Mouse (Mus musculus): ENCODE results near the gene 6030408B16Rik. TPM values are rescaled to one million over a fixed set of nuclear protein-coding genes. Genes with fewer than 3 reads are reported as not detected.

Gene 6030408B16Rik
- polyA plus RNA-seq, 1 experiment from 2014 or later = 2.2 TPM

GRCm38 (mm10) chr15:101329564-101329892 is 36.5 kb downstream of the 6030408B16Rik start:
- no peak overlapping the region for H3K4me2 ChIP-seq
- H3K9me3 ChIP-seq (replicated peaks; ENCODE audit: control insufficient read depth, low read length) = no peaks in the 10 kb centered on the region
- no peaks in the 10 kb centered on the region for H3K36me3 ChIP-seq (ENCODE audit: control insufficient read depth, insufficient read depth, low read length)
- ATAC-seq (replicated peaks; ENCODE audit: insufficient number of reproducible peaks, low FRiP score, low TSS enrichment) = no peak
- no peak overlapping the region for H3K4me3 ChIP-seq (ENCODE audit: low read depth, low read length)
- no peak overlapping the region for H3K27ac ChIP-seq (ENCODE audit: low read depth, low read length)
- peaks cover 7% of the 10 kb centered on the region; the same call in 1 of the 2 replicates for H3K4me1 ChIP-seq (ENCODE audit: control insufficient read depth, insufficient read depth, low read length)
- 74% methylated on average over 3 of the region's 3 CpGs for whole genome bisulfite sequencing (ENCODE audit: insufficient replicate concordance)
- H3K9ac ChIP-seq (ENCODE audit: low read depth, low read length) = no peak overlapping the region
- no peaks in the 10 kb centered on the region for H3K27me3 ChIP-seq (ENCODE audit: control insufficient read depth, insufficient read depth, low read length)

GRCm38 (mm10) chr15:101331090-101331489 is 38.1 kb downstream of the 6030408B16Rik start:
- Histone ChIP-seq H3K4me3 (ENCODE audit: low read depth, low read length) (no peak overlapping the region), H3K9ac (ENCODE audit: low read depth, low read length) (no peak overlapping the region), H3K4me1 (ENCODE audit: control insufficient read depth, insufficient read depth, low read length) (peaks cover 7% of the 10 kb centered on the region; the same call in 1 of the 2 replicates), H3K4me2 (no peak overlapping the region), H3K9me3 (replicated peaks; ENCODE audit: control insufficient read depth, low read length) (no peaks in the 10 kb centered on the region), H3K36me3 (ENCODE audit: control insufficient read depth, insufficient read depth, low read length) (no peaks in the 10 kb centered on the region), H3K27me3 (ENCODE audit: control insufficient read depth, insufficient read depth, low read length) (no peaks in the 10 kb centered on the region), H3K27ac (ENCODE audit: low read depth, low read length) (no peak overlapping the region)
- 76% methylated on average over 4 of the region's 4 CpGs for WGBS (ENCODE audit: insufficient replicate concordance)
- no peak for ATAC-seq (replicated peaks; ENCODE audit: insufficient number of reproducible peaks, low FRiP score, low TSS enrichment)

DNA sequence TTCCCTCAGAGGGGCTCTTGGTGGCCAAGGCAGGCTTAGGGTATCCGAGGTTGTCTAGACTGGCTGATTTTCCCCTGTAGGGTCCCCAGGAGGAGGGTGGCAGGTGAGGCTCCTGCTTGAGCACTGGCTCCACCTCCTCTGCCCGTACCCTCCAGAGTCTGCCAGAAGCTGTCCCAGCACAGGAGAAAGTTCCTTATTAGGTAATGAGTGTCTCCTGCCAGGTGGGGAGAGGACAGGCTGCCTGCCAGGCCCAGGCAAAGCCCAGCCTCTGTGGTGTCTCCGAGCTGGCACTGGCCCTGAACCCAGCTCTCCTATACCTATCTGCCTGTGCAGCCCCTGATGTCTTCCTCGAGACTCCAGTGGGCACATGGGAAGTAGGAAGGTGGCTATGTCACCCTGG is 39.4 kb downstream of the 6030408B16Rik start:
- H3K27ac ChIP-seq (ENCODE audit: low read depth, low read length) = no peak overlapping the region
- WGBS (ENCODE audit: insufficient replicate concordance) = 58% methylated on average over 4 of the region's 4 CpGs

DNA sequence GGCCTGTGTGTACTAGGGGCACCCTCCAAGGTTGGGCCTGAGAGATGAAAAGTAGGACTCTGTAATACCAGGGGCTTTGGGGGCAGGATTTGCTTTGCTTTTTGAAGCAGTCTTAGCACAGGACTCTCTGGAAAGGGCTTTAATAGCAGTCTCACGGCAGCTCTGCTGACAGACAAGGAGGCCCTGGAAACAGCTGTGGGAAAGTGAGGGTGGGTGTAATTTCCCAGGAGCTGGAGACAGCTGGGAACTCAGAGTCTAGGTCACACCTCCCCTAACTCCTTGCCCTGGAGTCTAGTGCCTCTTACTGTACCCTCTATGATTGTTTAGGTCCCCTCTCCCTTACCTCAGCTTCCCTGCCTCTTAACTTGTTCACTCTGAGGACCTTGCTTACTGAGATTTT is 40.2 kb downstream of the 6030408B16Rik start:
- Histone ChIP-seq H3K9ac (ENCODE audit: low read depth, low read length) (no peak overlapping the region), H3K4me1 (ENCODE audit: control insufficient read depth, insufficient read depth, low read length) (peaks cover 7% of the 10 kb centered on the region)
- WGBS (ENCODE audit: insufficient replicate concordance) = 10% methylated on average over 1 of the region's 1 CpGs

More for the DNA sequence above, 39.4 kb downstream of the 6030408B16Rik start:
- Histone ChIP-seq H3K27me3 (ENCODE audit: control insufficient read depth, insufficient read depth, low read length) (peaks cover 3% of the 10 kb centered on the region; the same call in 1 of the 2 replicates), H3K4me2 (no peak overlapping the region), H3K9ac (ENCODE audit: low read depth, low read length) (no peak overlapping the region), H3K4me3 (ENCODE audit: low read depth, low read length) (no peak overlapping the region), H3K36me3 (ENCODE audit: control insufficient read depth, insufficient read depth, low read length) (no peaks in the 10 kb centered on the region), H3K9me3 (replicated peaks; ENCODE audit: control insufficient read depth, low read length) (no peaks in the 10 kb centered on the region), H3K4me1 (ENCODE audit: control insufficient read depth, insufficient read depth, low read length) (peaks cover 8% of the 10 kb centered on the region)
- no peak for ATAC-seq (replicated peaks; ENCODE audit: insufficient number of reproducible peaks, low FRiP score, low TSS enrichment)

DNA sequence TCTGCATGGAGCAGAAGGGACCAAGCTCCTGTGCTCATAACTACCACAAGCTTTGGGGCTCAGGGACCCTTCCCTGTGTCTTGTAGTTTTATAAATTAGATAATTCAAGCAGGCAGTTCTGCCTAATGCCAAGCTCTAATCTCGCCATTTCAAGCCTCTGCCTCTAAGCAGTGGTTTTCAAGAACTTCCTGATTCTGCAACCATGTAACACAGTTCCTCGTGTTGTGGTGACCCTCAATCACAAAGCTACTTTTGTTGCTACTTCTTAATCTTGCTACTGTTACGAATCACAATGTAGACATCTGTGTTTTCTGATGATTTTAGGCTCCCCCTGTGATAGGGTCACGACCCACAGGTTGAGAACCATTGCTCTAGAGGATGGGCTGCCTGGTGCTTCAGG is 40.6 kb downstream of the 6030408B16Rik start:
- Histone ChIP-seq H3K4me2 (no peak overlapping the region), H3K9ac (ENCODE audit: low read depth, low read length) (no peak overlapping the region), H3K27ac (ENCODE audit: low read depth, low read length) (no peak overlapping the region), H3K4me3 (ENCODE audit: low read depth, low read length) (no peak overlapping the region), H3K36me3 (ENCODE audit: control insufficient read depth, insufficient read depth, low read length) (no peaks in the 10 kb centered on the region), H3K27me3 (ENCODE audit: control insufficient read depth, insufficient read depth, low read length) (peaks cover 9% of the 10 kb centered on the region; the same call in 1 of the 2 replicates), H3K4me1 (ENCODE audit: control insufficient read depth, insufficient read depth, low read length) (peaks cover 7% of the 10 kb centered on the region), H3K9me3 (replicated peaks; ENCODE audit: control insufficient read depth, low read length) (no peaks in the 10 kb centered on the region)
- ATAC-seq (replicated peaks; ENCODE audit: insufficient number of reproducible peaks, low FRiP score, low TSS enrichment) = no peak
- WGBS (ENCODE audit: insufficient replicate concordance) = 54% methylated on average over 4 of the region's 4 CpGs

More for the DNA sequence above, 40.2 kb downstream of the 6030408B16Rik start:
- Histone ChIP-seq H3K4me2 (no peak overlapping the region), H3K9me3 (replicated peaks; ENCODE audit: control insufficient read depth, low read length) (no peaks in the 10 kb centered on the region), H3K36me3 (ENCODE audit: control insufficient read depth, insufficient read depth, low read length) (no peaks in the 10 kb centered on the region), H3K4me3 (ENCODE audit: low read depth, low read length) (no peak overlapping the region), H3K27ac (ENCODE audit: low read depth, low read length) (no peak overlapping the region), H3K27me3 (ENCODE audit: control insufficient read depth, insufficient read depth, low read length) (peaks cover 5% of the 10 kb centered on the region; the same call in 1 of the 2 replicates)
- no peak for ATAC-seq (replicated peaks; ENCODE audit: insufficient number of reproducible peaks, low FRiP score, low TSS enrichment)

- Histone ChIP-seq H3K4me2 (0 out of 2 replicates have a peak overlapping the region, but pooled peaks have one; percentile 8), H3K9ac (ENCODE audit: low read depth, low read length) (no peak overlapping the region), H3K27ac (ENCODE audit: low read depth, low read length) (peak overlapping the region; percentile 48), H3K27me3 (ENCODE audit: control insufficient read depth, insufficient read depth, low read length) (peaks cover 13% of the 10 kb centered on the region; the same call in 1 of the 2 replicates), H3K9me3 (replicated peaks; ENCODE audit: control insufficient read depth, low read length) (no peaks in the 10 kb centered on the region), H3K36me3 (ENCODE audit: control insufficient read depth, insufficient read depth, low read length) (no peaks in the 10 kb centered on the region), H3K4me1 (ENCODE audit: control insufficient read depth, insufficient read depth, low read length) (peaks cover 4% of the 10 kb centered on the region), H3K4me3 (ENCODE audit: low read depth, low read length) (no peak overlapping the region)
- no peak for ATAC-seq (replicated peaks; ENCODE audit: insufficient number of reproducible peaks, low FRiP score, low TSS enrichment)
- WGBS (ENCODE audit: insufficient replicate concordance) = 36% methylated on average over 24 of the region's 24 CpGs
Observed at GRCm38 (mm10) chr15:101336474-101337174, 43.6 kb downstream of the 6030408B16Rik start.

DNA sequence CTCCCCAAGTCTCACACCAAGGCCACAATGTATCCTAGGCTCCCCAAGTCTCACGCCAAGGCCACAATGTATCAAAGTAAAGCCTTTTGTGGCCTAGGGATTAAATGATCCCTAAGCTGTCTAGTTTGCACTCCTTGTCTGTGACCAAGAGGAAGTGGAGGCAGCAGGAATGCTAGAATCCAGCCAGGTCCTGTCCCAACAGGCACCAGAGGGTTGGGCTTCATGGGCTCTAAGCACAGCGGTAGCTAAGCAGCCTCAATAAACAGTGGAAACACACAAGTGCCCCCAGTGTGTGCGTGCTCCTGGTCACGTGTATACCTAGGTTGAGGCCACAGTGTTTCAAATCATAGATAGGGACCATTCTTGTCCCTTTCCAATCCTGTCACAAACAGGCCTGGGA is 45.3 kb downstream of the 6030408B16Rik start:
- Histone ChIP-seq H3K4me3 (ENCODE audit: low read depth, low read length) (no peak overlapping the region), H3K27me3 (ENCODE audit: control insufficient read depth, insufficient read depth, low read length) (peaks cover 15% of the 10 kb centered on the region; the same call in 1 of the 2 replicates), H3K4me2 (no peak overlapping the region), H3K9ac (ENCODE audit: low read depth, low read length) (no peak overlapping the region), H3K9me3 (replicated peaks; ENCODE audit: control insufficient read depth, low read length) (no peaks in the 10 kb centered on the region), H3K4me1 (ENCODE audit: control insufficient read depth, insufficient read depth, low read length) (peaks cover 4% of the 10 kb centered on the region), H3K36me3 (ENCODE audit: control insufficient read depth, insufficient read depth, low read length) (no peaks in the 10 kb centered on the region), H3K27ac (ENCODE audit: low read depth, low read length) (no peak overlapping the region)
- no peak for ATAC-seq (replicated peaks; ENCODE audit: insufficient number of reproducible peaks, low FRiP score, low TSS enrichment)
- 74% methylated on average over 4 of the region's 4 CpGs for WGBS (ENCODE audit: insufficient replicate concordance)

GRCm38 (mm10) chr15:101339537-101339936 is 46.5 kb downstream of the 6030408B16Rik start:
- Histone ChIP-seq H3K9ac (ENCODE audit: low read depth, low read length) (no peak overlapping the region), H3K4me1 (ENCODE audit: control insufficient read depth, insufficient read depth, low read length) (peaks cover 4% of the 10 kb centered on the region), H3K27me3 (ENCODE audit: control insufficient read depth, insufficient read depth, low read length) (peaks cover 15% of the 10 kb centered on the region; the same call in 1 of the 2 replicates), H3K9me3 (replicated peaks; ENCODE audit: control insufficient read depth, low read length) (no peaks in the 10 kb centered on the region), H3K36me3 (ENCODE audit: control insufficient read depth, insufficient read depth, low read length) (no peaks in the 10 kb centered on the region), H3K4me2 (no peak overlapping the region), H3K27ac (ENCODE audit: low read depth, low read length) (no peak overlapping the region), H3K4me3 (ENCODE audit: low read depth, low read length) (no peak overlapping the region)
- peak; percentile 49; the same call in 1 of the 2 replicates for ATAC-seq (replicated peaks; ENCODE audit: insufficient number of reproducible peaks, low FRiP score, low TSS enrichment)
- 0% methylated on average over 2 of the region's 2 CpGs for WGBS (ENCODE audit: insufficient replicate concordance)

All from heart, embryonic 11.5 days (tissue).